Mouse (Mus musculus) adipocyte (in vitro differentiated cells): ENCODE measurements around the gene Gm44502.
"Not testable (repeated sequence)": the region's sequence is repeated elsewhere in the genome, so short reads cannot be mapped to it uniquely, and the experiment has no call there.

ENCODE experiments used
- DNase-seq: peaks from one replicate; pipeline ENCODE4 v3.0.0-alpha.2; 2016; ENCODE audit warnings: low spot score

Gene Gm44502

DNA sequence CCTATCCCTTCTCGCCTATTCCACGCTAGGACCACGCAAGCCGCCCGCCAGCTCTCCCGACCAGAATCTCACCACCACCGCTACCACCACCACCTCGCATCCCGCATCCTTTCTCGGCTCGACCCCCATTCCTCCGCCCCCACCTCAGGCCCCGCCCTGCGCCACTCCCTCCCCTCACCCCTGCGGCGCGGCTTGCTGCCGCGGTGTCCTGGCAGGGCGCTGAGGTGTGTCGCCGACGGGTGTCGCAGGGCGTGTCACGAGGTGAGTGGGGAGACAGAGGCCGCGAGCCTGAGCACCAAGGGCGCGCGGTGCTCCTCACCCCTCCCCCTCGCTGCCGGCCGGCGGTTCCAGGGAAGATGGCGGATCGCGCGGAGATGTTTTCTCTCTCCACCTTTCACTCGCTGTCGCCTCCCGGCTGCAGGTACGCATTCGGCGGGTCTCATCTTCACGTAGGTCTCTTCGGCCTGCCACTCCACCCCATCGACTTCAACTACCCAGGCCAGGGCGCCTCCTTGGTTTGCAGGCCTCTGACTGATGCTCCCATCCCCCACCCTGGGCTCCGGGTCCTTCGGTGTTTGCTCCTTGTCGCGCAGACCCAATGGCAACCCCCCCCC is 24.5 kb upstream of the Gm44502 start, which contains the start of gene Mapk8ip2:
TSS of gene Mapk8ip2 (plus strand) at position 49 of the 614 bp plus-strand sequence.
- no peak for DNase-seq

DNA sequence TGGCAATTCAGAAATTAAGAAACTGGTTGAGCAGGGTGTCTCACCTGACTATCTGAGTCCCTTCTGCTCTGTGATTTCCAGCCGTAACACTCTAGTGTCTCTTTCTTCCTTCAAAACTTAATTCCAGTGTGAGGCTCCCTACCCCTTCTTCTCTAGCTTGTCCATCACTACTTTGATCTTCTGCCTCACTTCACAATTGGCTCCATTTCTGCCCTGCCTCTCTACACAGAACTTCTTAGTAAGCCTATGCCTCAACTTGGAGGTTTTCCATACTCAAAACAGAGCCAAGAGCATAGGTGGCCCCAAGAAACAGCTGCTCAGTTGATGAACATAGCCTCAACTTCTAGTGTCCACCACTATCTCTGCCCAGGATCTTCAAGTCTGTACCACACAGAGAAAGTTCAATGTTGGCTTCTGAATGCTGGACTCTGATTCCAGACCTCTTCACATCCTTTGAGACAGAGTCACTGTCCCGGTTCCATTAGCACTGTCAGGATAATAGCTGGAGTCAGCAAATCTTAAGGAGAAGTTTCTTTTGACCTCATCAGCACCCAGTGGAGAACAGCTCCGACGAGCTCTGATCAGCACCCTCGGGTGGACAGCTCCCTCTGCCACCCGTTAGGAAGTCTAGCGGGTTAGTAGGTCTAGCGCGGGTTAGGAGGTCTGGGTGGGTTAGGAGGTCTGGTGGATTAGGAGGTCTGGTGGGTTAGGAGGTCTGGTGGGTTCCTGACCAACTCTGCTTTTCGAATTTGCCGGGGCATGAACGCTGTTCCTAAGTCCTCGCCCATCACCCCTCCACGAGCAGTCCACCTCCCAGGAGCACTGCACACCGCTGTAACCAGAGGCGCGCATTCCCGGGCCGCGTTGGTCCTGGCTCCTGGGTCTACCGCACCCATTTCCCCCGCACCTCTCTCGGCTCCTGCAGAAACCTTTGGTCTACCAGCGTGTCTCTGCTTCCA is 23.7 kb upstream of the Gm44502 start:
- peak; percentile 44 for DNase-seq

DNA sequence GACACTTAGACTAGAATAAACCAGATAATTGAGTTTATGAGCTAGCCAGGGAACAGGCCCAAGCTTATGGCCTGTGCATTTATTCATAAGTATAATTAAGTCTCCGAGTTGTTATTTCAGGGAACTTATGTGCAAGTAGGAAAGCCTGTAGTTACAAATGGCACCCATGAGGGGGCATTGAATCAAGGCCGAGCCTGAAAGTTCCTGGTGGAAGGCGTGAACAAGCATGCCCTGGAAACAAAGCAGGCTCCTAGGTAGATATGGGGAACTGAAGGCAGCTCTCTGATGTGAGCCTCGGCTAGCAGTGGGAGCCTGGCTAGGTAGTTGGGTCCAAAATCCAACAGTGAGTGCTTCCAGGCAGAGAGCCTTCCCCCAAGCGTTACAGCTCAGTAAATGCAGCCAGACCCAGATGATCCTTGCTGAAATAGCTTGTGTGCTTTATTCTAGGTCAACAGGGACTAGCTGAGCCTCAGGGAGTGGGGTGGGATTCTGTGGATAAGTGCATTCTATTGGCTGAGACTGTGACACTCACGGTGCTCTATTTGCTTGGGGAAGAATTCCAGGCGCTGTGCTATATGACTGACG is 13.1 kb upstream of the Gm44502 start:
- DNase-seq = no peak

DNA sequence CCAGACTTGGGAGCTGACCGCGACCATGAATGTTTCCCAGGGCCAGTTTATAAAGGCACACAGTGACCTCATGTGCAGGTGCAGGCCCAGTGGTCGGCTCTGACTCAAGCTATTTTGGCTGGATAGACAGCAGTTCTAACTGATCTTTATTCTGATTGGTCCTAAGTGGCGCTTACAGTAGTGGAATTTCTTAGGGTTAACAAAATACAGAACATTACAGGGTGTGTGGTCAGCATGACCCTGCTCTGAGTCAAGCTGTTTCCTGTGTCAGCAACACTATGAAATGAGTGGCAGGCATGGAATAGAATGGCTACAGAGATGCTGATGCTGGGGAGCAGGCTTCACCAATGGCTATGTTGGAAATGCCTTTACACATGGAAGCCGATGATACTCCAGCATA is 6.4 kb upstream of the Gm44502 start:
- no peak for DNase-seq

DNA sequence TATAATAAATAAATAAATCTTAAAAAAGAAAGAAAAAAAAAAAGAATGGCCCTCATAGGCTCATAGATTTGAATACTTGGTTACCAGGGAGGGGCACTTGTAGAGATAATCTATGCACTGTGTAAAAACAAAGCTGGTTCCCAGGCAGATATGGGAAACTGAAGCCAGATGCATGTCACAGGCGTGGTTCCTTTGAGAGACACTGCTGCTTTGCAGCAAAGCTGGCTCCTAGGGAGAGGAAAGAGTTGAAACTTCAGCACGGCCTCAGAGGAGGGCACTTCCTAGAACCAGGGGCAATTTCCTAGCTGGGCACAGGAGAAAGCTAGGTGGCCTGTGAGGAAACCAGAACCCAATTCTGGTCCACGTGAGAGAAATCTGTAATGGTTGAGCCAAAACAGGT is 4.6 kb upstream of the Gm44502 start:
- no peak for DNase-seq

DNA sequence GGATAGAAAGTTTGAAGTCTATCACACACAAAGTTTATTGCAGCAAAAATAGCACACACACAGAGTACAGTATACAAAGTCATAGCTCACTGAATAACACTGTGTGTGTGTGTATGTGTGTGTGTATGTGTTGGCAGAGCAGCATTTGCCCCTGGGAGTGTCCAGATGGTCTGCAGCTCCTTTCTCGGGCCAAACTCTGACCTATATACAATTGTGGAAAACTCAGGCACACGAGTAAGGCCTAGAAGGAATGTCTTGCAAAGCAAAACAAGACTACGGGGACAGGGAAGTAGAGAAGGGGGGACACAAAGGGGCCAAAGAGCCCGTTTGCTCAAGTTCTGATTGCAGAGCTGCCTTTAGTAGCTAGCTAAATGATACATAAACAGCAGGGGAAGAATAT is 3.5 kb upstream of the Gm44502 start:
- DNase-seq = peak; percentile 60

DNA sequence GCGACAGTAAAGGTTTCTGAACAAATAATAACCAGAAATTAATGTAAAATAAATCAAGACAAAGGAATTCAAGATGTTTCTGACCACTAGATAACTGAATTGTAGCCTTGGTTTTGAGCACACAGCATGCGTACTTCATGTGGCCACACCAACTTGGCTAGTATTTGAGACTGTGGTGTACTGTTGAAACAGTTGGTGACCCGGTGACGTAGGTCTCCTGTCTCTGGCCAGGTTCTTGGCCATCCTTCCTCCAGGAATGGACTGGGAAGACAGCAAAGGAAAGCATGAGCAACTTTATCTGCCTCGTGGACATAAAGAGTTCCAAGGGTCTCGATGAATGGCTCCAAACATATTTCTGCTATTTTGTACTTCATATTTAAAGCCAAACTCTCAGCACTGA is 2.3 kb upstream of the Gm44502 start:
- no peak for DNase-seq

DNA sequence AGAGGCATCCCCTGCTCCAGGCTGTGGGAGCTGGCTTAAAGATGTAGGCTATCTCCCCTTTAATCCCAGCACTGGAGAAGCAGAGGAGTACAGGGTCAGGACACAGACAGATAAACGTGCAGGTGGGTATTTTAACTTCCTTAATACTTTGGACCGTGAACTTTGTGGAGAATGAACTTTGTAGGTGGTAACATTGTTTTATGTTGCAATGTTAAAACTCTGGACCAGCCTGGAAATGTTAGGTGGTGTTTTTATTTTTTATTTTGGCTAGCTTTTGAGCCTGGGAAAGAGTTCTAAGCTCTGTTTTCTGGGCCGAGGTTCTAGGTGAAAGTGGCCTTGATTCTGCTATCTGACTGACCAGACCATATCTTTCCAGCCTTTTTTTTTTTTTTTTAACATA is 1.8 kb upstream of the Gm44502 start:
- DNase-seq = peak; percentile 22

DNA sequence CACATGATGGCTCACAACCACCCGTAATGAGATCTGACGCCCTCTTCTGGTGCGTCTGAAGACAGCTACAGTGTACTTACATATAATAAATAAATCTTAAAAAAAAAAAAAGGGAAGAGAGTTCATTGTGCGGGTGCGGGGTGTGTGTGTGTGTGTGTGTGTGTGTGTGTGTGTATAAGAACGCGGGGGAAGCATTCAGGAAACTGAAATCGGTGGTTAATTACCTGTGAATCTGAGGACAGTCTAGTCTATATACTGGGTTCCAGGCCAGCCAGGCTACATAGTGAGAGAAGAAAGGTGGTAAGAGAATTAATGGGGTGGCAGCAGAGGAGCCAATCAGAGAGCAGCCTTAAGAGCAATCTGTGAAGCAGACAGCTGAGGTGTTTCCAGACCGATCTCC is 1.3 kb upstream of the Gm44502 start:
- DNase-seq = not testable (repeated sequence)

DNA sequence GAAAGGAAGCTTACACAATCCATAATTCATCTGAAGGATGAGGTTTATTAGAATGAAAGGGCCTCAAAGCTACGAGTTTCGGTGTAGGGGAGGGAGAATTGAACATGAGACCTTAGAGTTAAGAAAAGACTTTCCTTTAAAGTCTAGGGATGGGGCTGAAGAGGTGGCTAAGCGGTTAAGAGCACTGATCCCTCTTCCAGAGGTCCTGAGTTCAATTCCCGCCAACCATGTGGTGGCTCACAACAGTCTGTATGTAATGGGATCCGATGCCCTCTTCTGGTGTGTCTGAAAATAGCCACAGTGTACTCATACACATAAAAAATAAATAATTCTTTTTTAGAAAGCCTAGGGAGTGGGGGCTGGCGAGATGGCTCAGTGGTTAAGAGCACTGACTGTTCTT is 845 bp upstream of the Gm44502 start:
- DNase-seq = no peak

DNA sequence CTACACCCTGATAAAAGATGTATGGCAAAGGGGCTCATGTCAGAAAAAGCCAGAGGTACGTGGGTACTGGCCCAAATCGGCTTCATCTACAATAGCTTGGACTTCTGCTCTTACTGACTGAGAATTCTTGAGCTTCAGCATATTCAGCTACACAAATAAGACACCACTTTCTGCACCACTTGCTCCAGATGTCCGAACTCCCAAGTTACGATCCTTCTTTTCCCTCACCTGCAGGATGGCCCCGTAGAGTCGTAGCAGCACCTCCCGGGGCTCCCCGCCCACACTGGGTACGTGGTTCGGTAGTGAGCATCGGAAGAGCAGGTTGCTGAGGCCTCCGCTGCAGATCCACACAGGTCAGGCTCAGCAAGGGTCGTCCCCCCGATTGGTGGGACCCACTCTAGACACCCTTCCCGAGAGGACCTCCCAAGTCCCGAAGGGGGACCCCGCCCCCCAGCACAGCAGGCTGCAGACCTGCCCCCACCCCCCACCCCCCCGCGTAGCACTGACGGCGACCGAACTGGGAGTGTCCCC is 610 bp downstream of the Gm44502 start:
- DNase-seq = peak; percentile 12

DNA sequence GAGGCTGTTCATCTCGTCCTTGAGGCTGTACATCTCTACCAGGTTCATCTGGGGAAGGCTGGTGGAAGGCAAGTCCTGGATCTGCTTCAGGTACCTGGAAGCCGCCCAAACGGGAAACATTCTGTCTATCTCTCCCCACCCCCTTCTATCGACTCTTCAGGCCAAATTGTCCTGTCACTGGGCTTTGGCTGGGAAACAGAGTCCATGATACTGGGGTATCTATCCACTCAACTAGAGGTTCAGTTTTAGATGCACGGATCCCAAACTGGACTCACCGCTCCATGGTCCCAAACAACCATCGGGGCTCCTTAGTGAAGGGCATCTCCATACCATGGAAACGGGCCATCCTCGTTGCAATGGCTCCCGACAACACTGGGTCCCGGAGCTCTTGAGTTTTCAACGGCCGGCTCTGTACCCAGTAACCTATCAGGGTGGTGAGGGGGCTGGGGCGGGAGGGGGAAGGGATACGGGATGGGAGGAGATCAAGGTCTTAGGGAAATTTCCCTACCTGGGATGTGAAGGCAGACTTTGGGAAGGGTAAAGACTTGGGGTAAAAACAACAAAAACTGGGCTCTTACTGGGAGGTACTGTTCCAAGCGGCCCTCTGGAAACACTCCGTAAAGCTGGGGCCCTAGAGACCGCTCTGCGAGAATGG is 1.2 kb downstream of the Gm44502 start:
- DNase-seq = no peak

DNA sequence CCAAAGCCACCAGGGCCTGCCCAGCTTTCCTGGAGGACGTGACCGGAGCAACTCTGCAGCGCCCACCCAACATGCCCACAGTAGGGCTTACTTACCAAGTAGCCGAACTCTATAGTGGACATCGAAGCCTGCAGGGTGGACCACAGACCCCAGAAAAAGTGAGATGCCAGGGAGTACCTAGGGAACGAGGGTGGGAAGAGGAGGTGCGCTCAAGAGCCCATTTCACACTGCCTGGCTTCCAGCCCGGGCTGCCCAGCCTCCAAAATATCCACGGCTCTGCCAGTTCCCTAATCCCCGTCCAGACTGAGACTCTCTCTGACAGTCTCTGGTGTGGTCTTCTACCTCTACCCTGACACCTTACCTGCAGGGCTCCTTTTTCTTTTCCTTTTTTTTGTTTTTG is 2.8 kb downstream of the Gm44502 start:
- DNase-seq = no peak

DNA sequence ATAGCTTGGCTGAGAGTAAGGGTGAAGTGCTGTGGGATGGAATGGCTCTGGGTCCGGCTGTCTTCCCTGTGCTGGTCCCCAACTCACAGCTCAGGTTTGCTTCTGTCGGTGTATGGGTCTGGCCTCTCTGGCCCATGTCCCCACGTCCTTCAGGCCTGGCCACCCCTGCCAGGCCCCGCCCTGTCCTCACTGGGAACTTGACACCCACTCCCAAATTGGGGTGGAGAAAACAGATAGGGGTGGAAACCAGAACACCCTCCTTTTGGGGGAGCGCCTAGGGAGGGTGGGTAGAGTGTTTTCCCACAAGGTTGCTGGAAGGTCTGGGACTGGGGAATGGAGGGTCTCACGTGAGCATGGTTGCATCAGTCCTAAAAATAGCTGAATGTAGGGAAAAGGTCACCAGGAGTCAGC is 3.8 kb downstream of the Gm44502 start, which contains the start of gene Cpt1b:
TSS of gene Cpt1b (minus strand) at position 153 of the 411 bp plus-strand sequence.
- no peak for DNase-seq

DNA sequence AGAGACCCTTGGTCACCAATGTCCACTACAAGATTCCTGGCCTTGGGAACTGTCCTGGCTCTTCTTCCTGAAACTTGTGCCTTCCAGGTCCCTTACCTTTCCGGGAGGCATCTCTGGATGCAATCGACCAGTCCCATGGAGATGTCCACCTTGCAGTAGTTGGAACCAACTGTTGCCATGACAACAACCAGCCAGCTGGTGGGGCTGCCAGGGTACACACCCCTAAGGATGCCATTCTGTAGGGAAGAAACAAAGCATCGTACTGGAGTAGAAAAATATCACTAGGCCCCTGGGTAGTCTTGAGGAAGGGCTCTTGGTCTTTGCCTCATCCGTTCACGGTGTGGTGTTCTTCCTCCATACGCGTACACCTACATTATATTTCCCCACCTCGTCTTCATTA is 4.9 kb downstream of the Gm44502 start:
- no peak for DNase-seq

DNA sequence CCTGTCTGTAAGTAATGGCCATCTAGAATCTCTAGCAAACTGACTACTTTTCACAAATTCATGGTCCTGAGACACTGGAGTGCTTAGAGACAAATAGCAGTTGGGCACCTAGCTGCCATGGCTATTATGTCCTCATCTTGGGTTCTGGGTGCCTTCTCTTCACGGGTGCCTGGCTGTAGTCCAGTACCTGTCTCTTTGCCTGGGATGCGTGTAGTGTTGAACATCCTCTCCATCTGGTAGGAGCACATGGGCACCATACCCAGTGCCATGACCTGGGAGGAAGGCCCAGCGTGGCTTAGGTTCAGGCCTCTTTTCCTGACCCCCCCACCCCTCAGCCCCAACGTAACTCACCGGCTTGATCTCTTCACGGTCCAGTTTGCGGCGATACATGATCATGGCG is 7.6 kb downstream of the Gm44502 start:
- no peak for DNase-seq

DNA sequence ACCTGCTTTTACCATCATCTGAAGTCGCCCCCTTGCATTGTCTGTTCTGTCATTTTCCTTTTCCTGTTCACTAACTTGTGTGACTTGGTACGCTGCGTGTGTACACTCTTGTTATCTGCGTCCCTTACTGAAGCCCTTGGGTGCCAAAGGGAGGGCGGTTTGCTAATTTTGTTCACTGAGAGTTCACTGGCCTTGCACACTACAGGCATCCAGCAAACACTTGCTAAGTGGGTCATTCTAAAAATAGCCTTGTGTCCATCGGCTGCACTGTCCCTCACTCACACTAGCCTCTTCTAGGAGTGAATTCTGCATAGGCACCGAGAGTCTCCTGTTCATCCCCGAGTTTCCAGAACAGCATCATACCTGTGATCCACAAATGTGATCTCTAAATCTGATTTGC is 14.2 kb downstream of the Gm44502 start:
- DNase-seq = no peak

DNA sequence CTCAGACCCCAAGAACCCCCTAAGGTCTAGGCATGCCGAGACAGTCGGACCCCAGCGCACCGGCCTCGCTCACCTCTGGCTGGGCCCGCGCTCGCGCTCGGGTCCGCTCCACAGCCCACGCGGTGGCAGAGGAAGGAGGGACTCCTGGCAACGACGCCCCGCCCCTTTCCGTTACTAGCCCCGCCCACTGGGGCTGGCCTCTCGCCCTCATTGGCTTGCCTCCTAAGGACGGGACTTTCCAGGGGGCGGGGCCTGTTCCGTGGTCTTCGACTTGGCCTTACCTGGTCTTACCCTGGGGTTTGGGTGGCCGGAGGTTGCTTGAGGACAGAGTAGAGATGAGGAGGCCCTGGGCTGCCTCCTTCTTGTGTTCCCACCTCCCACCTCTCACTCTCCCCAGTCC is 19.4 kb downstream of the Gm44502 start, which contains the start of gene Syce3:
TSS of gene Syce3 (minus strand) at position 386 of the 400 bp plus-strand sequence.
- no peak for DNase-seq

DNA sequence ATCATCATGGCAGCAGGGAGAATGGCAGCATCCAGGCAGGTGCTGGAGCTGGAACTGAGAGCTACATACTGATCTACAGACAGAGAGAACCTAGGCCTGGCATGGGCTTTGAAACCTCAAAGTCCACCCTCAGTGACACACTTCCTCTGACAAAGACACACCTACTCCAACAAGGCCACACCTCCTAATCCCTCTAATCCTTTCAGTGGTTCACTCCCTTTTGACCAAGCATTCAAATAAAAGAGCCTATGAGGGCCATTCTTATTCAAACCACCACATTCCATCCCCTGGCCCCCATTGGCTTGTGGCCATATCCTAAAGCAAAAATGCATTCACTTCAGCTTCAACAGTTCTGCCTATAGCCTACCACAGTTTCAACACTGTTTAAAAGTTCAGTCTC is 22.8 kb downstream of the Gm44502 start:
- DNase-seq = no peak

DNA sequence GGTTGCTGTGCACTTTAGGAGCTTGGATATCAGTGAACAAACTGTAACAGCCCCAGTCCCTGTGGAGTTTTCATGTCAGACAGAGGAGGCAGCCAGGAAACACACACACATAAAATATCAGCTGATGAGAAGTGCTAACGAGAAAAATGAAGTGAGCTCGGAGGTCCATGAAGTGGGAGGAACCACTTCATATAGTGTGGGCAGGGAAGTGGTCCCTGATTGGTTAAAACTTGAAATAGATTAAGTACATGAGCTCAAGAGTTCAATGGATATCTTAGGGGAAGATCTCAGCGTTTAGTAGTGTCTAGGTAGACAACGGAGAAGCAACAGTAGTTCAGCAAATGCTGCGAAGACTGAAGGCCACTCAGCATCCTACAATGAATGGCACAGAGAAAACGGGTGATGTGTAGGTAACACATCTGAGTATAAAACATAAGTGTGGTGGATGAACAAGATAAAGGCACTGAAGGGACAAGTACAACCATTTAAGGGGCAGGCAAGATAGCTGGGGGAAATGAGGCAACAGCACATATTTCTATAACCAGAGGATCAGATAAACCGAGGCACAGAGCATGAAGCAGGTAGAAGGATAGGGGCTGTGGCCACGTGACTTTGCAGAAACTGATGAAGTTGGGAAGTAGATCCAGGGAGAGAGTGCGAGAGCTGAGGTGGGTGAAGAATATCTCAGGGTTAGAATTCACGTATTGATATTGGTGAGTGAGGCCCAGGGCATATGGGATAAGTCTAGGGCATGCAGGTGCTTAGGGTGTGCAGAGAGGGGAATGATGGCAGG is 24.5 kb downstream of the Gm44502 start:
- no peak for DNase-seq

DNA sequence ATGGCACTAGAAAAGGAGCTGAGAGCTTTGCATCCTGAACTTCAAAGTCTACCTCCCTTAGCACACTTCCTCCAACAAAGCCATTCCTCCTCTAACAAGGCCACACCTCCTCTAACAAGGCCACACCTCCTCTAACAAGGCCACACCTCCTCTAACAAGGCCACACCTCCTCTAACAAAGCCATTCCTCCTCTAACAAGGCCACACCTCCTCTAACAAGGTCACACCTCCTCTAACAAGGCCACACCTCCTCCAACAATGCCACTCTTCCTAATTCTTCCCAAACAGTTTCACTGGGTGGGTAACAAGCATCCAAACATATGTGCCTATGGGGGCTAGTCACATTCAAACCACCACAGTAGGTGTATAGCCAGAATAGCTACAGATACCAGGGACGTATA is 27.0 kb downstream of the Gm44502 start:
- DNase-seq = no peak
